Comparison of ENCODE assay signal across 9 mouse cellular contexts in genomic region chr5:132542381-132543020, GRCm38 (mm10). TPM values are rescaled to one million over a fixed set of nuclear protein-coding genes. Genes with fewer than 3 reads are reported as not detected.
DNase-seq lines count a peak whose midpoint lies in the region; ATAC-seq lines count a peak whose summit lies in the region.
"Had no signal": no experiment of that assay in that cellular context is flagged by ENCODE, and none has a peak within 500 bp of the region (broad histone marks: within the 10 kb centered on the region; RNA-seq: fewer than 3 reads in every experiment).

No protein-coding gene starts in this region.

- no peaks in the 10 kb centered on the region for H3K9me3 ChIP-seq in embryonic facial prominence, embryonic 12.5 days
- no peaks in the 10 kb centered on the region for H3K9me3 ChIP-seq in limb, embryonic 13.5 days
- H3K9me3 ChIP-seq in neural tube, embryonic 15.5 days (replicated peaks), result no peaks in the 10 kb centered on the region

- ATAC-seq in embryonic facial prominence, embryonic 12.5 days (ENCODE audit: insufficient number of reproducible peaks, insufficient read depth, low FRiP score, low TSS enrichment), result no peak
- peak; percentile 4; the same call in 1 of the 2 replicates for ATAC-seq in limb, embryonic 13.5 days (ENCODE audit: low FRiP score, low read depth)
- ATAC-seq in neural tube, embryonic 15.5 days (ENCODE audit: low FRiP score), result peak; percentile 3; the same call in 1 of the 2 replicates

- H3K4me2 ChIP-seq in embryonic facial prominence, embryonic 12.5 days (replicated peaks), result peak overlapping the region; percentile 67
- H3K4me2 ChIP-seq in limb, embryonic 13.5 days (replicated peaks), result peak overlapping the region; percentile 81
- H3K4me2 ChIP-seq in neural tube, embryonic 15.5 days, result peak overlapping the region; percentile 91

- peak; percentile 3 for DNase-seq in kidney, adult 18-20 months
- DNase-seq in kidney, postnatal 25 days, result no peak
- peak; percentile 45 to 80 for DNase-seq in adrenal gland, adult (ENCODE audit: inconsistent age in 2 of 2, low spot score in 1 of 2)
- peak; percentile 24 to 30 for DNase-seq in heart, postnatal 36 days
- no peak for DNase-seq in c-Kit-positive CD71-positive TER-119-positive erythroid progenitor cells, embryonic 14.5 days (ENCODE audit: low spot score)

- peaks cover 22% of the 10 kb centered on the region for H3K4me1 ChIP-seq in embryonic facial prominence, embryonic 12.5 days
- peaks cover 22% of the 10 kb centered on the region for H3K4me1 ChIP-seq in limb, embryonic 13.5 days
- H3K4me1 ChIP-seq in neural tube, embryonic 15.5 days, result peaks cover 32% of the 10 kb centered on the region

- under 1% methylated on average over 28 of the region's 28 CpGs for WGBS in embryonic facial prominence, embryonic 12.5 days
- WGBS in limb, embryonic 13.5 days, result 0% methylated on average over 28 of the region's 28 CpGs
- WGBS in neural tube, embryonic 15.5 days, result under 1% methylated on average over 28 of the region's 28 CpGs

- intact Hi-C loops in heart, postnatal 36 days (cut with DNase I), result loop anchor here (2.0 to 5.0 kb wide), 5 partner anchors 55 to 312 kb away; no protein-coding TSS in a partner anchor

- no peaks in the 10 kb centered on the region for H3K27me3 ChIP-seq in embryonic facial prominence, embryonic 12.5 days
- H3K27me3 ChIP-seq in limb, embryonic 13.5 days, result 0 out of 2 replicates have a peak, but pooled peaks cover 3% of the 10 kb centered on the region
- H3K27me3 ChIP-seq in neural tube, embryonic 15.5 days (replicated peaks), result no peaks in the 10 kb centered on the region
- H3K27me3 ChIP-seq: CH12.LX had no signal

- peak overlapping the region; percentile 93 for H3K27ac ChIP-seq in embryonic facial prominence, embryonic 12.5 days
- peak overlapping the region; percentile 86 for H3K27ac ChIP-seq in limb, embryonic 13.5 days
- H3K27ac ChIP-seq in neural tube, embryonic 15.5 days (replicated peaks), result peak overlapping the region; percentile 90

- no peaks in the 10 kb centered on the region for H3K36me3 ChIP-seq in embryonic facial prominence, embryonic 12.5 days
- H3K36me3 ChIP-seq in limb, embryonic 13.5 days, result no peaks in the 10 kb centered on the region
- H3K36me3 ChIP-seq in neural tube, embryonic 15.5 days, result no peaks in the 10 kb centered on the region

- peak overlapping the region; percentile 85 for H3K9ac ChIP-seq in embryonic facial prominence, embryonic 12.5 days
- H3K9ac ChIP-seq in limb, embryonic 13.5 days, result peak overlapping the region; percentile 90
- peak overlapping the region; percentile 81 for H3K9ac ChIP-seq in neural tube, embryonic 15.5 days (replicated peaks)

- peak overlapping the region; percentile 86 for H3K4me3 ChIP-seq in embryonic facial prominence, embryonic 12.5 days
- peak overlapping the region; percentile 81 for H3K4me3 ChIP-seq in limb, embryonic 13.5 days
- H3K4me3 ChIP-seq in neural tube, embryonic 15.5 days (replicated peaks), result peak overlapping the region; percentile 65

RNA-seq across cellular contexts. Expression of gene Auts2, which starts 0.6 kb away (rescaled TPM):
- polyA plus RNA-seq in embryonic facial prominence, embryonic 12.5 days (2016; fragmentation: Nextera tagmentation; extraction: Ambion mirVana), result 73.6 TPM in 2 replicates
- 10 to 100 TPM; 28.8 to 35.3 TPM for total RNA-seq in heart, postnatal 36 days (2021)
- polyA plus RNA-seq in limb, embryonic 13.5 days (2015; fragmentation: Nextera tagmentation; extraction: Ambion mirVana), result 55.1 and 57.6 TPM in 2 replicates
- polyA plus RNA-seq in neural tube, embryonic 15.5 days (2015; fragmentation: Nextera tagmentation; extraction: Ambion mirVana), result 46.3 and 52.5 TPM in 2 replicates
- total RNA-seq: CH12.LX had no signal

Comparison
In these comparisons a context has a peak if more than half of its experiments do, and no peak if none do; other contexts are left out.
1. DNase-seq: peak in kidney, adult 18-20 months (single experiment), adrenal gland, adult (2 of 2) and heart, postnatal 36 days (2 of 2); none in kidney, postnatal 25 days (0 of 2) and c-Kit-positive CD71-positive TER-119-positive erythroid progenitor cells, embryonic 14.5 days (single experiment).
2. Peak in every context shown above with its lines, with median percentiles within 50 percentile points of each other: H3K27ac ChIP-seq, H3K4me2 ChIP-seq, H3K4me3 ChIP-seq and H3K9ac ChIP-seq.